Mouse (Mus musculus) macrophage (primary cell): ENCODE results near the gene Havcr1. TPM values are rescaled to one million over a fixed set of nuclear protein-coding genes. Genes with fewer than 3 reads are reported as not detected.
"Not testable (repeated sequence)": the region's sequence is repeated elsewhere in the genome, so short reads cannot be mapped to it uniquely, and the experiment has no call there.

Experiments
- H3K27ac ChIP-seq: fragments of 350-480 bp; formaldehyde crosslinking; 2 replicates; pipeline ENCODE4 v1.9.0; 2021
- H3K36me3 ChIP-seq: fragments of 350-480 bp; formaldehyde crosslinking; 2 replicates; pipeline ENCODE4 v1.9.0; 2021; ENCODE audit errors: inconsistent target
- H3K4me3 ChIP-seq: fragments of 350-480 bp; formaldehyde crosslinking; 2 replicates; pipeline ENCODE4 v1.9.0; 2021; ENCODE audit errors: inconsistent target
- H3K79me2 ChIP-seq: fragments of 350-480 bp; formaldehyde crosslinking; 2 replicates; pipeline ENCODE4 v1.9.0; 2021; ENCODE audit errors: inconsistent target
- WGBS: methylation state at CpG from one replicate; pipeline ENCODE4 v1.1.7; 2026; ENCODE audit warnings: inconsistent platforms; ENCODE audit not compliant: missing documents; 5-methylcytosine and 5-hydroxymethylcytosine counted together
- polyA plus RNA-seq: library from polyadenylated mRNA; stranded (reverse); fragments of 250-400 nt; gene quantifications from 3 replicates; pipeline ENCODE4 v1.2.4, GENCODE M21; 2018; ENCODE audit warnings: inconsistent platforms
- total RNA-seq, 78 experiments: library from RNA; depleted of rRNA; stranded (reverse); fragments of 250-400 nt; gene quantifications; 1 replicate in 9 of 78; 2 replicates in 24 of 78; 3 replicates in 43 of 78; 4 replicates in 2 of 78; pipeline ENCODE4 v1.2.4; 2018; ENCODE audit warnings: inconsistent platforms in 56 of 78

The Havcr1 gene
- not detected for total RNA-seq (2018; cell fraction: chromatin; rRNA removed)
- under 1 TPM in 9 of 26 experiments, not detected in 17; 0.05 to 0.14 (median 0.09) TPM for total RNA-seq (2018; cell fraction: cytosol; rRNA removed)
- under 1 TPM in 1 of 26 experiments, not detected in 25; 0.39 TPM for total RNA-seq (2018; cell fraction: nucleus; rRNA removed)
- 0.32 TPM in 1 of 3 replicates, not detected in the others for polyA plus RNA-seq

- 100% methylated on average over 1 of the region's 1 CpGs for WGBS
- not testable (repeated sequence) for H3K4me3 ChIP-seq, H3K27ac ChIP-seq, H3K79me2 ChIP-seq, H3K36me3 ChIP-seq
Measured at GRCm38 (mm10) chr11:46735076-46735475, at the start of gene Havcr1. Havcr1 (plus strand) TSS chr11:46735080.

- 87% methylated on average over 2 of the region's 2 CpGs for WGBS
- no peak overlapping the region for H3K27ac ChIP-seq
- H3K36me3 ChIP-seq: no peaks in the 10 kb centered on the region
- H3K79me2 ChIP-seq: no peaks in the 10 kb centered on the region
- no peak overlapping the region for H3K4me3 ChIP-seq
Measured at GRCm38 (mm10) chr11:46690136-46690535, 44.7 kb upstream of the Havcr1 start.

DNA sequence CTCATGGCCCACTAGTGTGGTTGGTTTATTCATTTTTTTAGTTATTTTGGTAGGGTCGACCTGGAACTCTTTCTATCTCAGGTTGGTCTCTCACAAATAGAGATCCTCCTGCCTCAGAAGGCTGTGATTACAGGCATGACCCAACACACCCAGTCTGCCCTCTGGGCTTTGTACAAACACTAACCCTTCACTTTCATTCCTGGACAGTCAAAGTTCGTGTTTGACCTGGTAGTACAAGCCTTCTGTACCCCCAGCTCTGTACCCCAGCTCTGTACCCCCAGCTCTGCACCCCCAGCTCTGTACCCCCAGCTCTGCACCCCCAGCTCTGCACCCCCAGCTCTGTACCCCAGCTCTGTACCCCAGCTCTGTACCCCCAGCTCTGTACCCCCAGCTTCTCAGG, 39.0 kb upstream of the Havcr1 start:
- H3K27ac ChIP-seq, H3K36me3 ChIP-seq, H3K79me2 ChIP-seq, H3K4me3 ChIP-seq: not testable (repeated sequence)
- 73% methylated on average over 2 of the region's 2 CpGs for WGBS

GRCm38 (mm10) chr11:46697433-46698277, 37.2 kb upstream of the Havcr1 start:
- H3K36me3 ChIP-seq: no peaks in the 10 kb centered on the region
- no peak overlapping the region for H3K4me3 ChIP-seq
- WGBS: 85% methylated on average over 5 of the region's 5 CpGs
- H3K27ac ChIP-seq: no peak overlapping the region
- H3K79me2 ChIP-seq: no peaks in the 10 kb centered on the region

- Histone ChIP-seq H3K4me3 (no peak overlapping the region), H3K27ac (no peak overlapping the region), H3K79me2 (no peaks in the 10 kb centered on the region), H3K36me3 (no peaks in the 10 kb centered on the region)
- WGBS: 79% methylated on average over 6 of the region's 6 CpGs
Measured at GRCm38 (mm10) chr11:46698278-46698655, 36.6 kb upstream of the Havcr1 start.

DNA sequence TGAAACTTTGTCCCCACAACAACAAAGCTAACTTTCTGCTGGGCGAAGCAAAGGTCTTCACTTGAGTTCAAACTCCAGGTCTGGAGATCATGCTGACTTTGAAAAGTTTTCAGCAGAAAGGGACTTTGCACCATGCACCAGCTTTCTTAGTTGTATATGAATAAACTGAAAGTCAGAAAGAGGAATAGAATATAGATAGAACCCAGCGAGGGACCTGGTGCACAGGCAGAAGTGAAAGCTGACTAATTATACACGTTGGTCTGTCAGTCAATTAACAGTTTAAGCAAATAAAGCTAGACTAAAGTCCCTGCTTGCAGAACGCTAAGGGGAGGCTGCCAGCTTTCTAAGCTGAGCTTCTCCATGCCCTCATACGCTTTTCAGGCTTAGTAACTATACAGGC, 36.0 kb upstream of the Havcr1 start:
- no peak overlapping the region for H3K27ac ChIP-seq
- 68% methylated on average over 5 of the region's 5 CpGs for WGBS
- no peak overlapping the region for H3K4me3 ChIP-seq
- H3K36me3 ChIP-seq: no peaks in the 10 kb centered on the region
- no peaks in the 10 kb centered on the region for H3K79me2 ChIP-seq

- no peak within 1 kb of the TSS for H3K27ac ChIP-seq
- no peak within 1 kb of the TSS for H3K4me3 ChIP-seq
- 60% methylated on average over 6 of the region's 6 CpGs for WGBS
- no peaks in the 10 kb centered on the region for H3K36me3 ChIP-seq
- no peaks in the 10 kb centered on the region for H3K79me2 ChIP-seq
Measured at GRCm38 (mm10) chr11:46706664-46707356, 28.1 kb upstream of the Havcr1 start, which contains the start of gene Timd2. Timd2 (minus strand) TSS chr11:46707061.

DNA sequence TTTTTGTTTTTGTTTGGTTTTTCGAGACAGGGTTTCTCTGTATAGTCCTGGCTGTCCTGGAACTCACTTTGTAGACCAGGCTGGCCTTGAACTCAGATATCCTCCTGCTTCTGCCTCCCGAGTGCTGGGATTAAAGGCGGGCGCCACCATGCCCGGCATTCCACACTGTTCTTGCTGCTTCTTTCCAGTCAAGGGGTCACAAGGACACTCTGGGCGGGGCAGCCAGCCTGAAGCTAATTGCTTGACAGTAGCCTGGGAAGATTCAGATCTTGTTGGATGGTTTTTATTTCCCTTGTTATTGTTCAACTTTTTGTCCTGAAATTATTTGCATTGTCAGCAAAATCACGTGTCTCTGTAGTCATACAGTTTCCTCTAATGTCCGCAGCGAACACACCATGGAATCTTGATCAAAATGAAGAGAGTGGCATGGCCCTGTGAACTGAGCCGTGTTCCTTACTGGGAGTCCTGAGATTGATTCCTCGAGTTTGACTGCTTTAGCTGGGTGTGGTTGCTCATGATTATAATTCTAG, 3.3 kb upstream of the Havcr1 start:
- no peak overlapping the region for H3K27ac ChIP-seq
- no peaks in the 10 kb centered on the region for H3K79me2 ChIP-seq
- no peaks in the 10 kb centered on the region for H3K36me3 ChIP-seq
- no peak overlapping the region for H3K4me3 ChIP-seq
- 85% methylated on average over 10 of the region's 11 CpGs for WGBS

- no peak overlapping the region for H3K4me3 ChIP-seq
- H3K27ac ChIP-seq: no peak overlapping the region
- H3K79me2 ChIP-seq: no peaks in the 10 kb centered on the region
- no peaks in the 10 kb centered on the region for H3K36me3 ChIP-seq
- WGBS: 64% methylated on average over 6 of the region's 6 CpGs
Measured at GRCm38 (mm10) chr11:46733242-46733789, 1.6 kb upstream of the Havcr1 start.

GRCm38 (mm10) chr11:46734617-46735016, 263 bp upstream of the Havcr1 start:
- H3K27ac ChIP-seq: no peak overlapping the region
- no peaks in the 10 kb centered on the region for H3K36me3 ChIP-seq
- H3K4me3 ChIP-seq: no peak overlapping the region
- 73% methylated on average over 1 of the region's 1 CpGs for WGBS
- no peaks in the 10 kb centered on the region for H3K79me2 ChIP-seq

- WGBS: 83% methylated on average over 4 of the region's 4 CpGs
- Histone ChIP-seq H3K36me3 (no peaks in the 10 kb centered on the region), H3K27ac (no peak overlapping the region), H3K79me2 (no peaks in the 10 kb centered on the region), H3K4me3 (no peak overlapping the region)
Measured at GRCm38 (mm10) chr11:46739501-46739900, 4.6 kb downstream of the Havcr1 start.

DNA sequence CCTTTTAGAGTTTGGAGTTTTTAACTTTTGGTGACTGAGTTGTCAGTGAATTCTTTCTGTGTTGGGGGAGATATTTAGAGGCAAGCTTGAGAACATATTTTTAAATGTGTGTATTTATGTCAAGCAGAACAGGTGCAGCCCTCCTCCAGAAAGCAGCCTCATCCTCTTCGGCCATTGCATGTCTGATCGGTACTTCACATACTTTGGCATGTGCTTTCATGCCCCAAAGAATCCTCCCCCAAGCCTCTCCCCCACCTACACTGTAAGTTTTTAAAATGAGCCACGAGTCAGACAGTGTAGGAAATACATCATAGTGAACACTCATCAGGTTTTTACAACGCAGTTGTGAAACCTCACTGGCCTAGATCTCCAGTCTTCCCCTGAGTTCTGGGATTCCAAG, 6.0 kb downstream of the Havcr1 start:
- Histone ChIP-seq H3K4me3 (no peak overlapping the region), H3K79me2 (no peaks in the 10 kb centered on the region), H3K27ac (no peak overlapping the region), H3K36me3 (no peaks in the 10 kb centered on the region)
- WGBS: 89% methylated on average over 4 of the region's 4 CpGs

DNA sequence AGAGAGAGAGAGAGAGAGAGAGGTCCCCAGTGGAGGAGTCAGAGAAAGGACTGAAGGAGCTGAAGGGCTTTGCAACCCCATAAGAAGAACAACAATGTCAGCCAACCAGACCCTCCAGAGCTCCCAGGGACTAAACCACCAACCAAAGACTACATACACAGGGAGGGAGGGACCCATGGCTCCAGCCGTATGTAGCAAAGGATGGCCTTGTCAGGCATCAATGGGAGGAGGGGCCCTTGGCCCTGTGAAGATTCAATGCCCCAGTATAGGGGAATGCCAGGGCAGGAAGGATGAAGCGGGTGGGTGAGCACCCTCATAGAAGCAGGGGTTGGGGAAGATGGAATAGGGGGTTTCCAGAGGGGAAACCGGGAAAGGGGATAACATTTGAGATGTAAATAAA, 6.8 kb downstream of the Havcr1 start:
- Histone ChIP-seq H3K4me3 (no peak overlapping the region), H3K36me3 (no peaks in the 10 kb centered on the region), H3K79me2 (no peaks in the 10 kb centered on the region), H3K27ac (no peak overlapping the region)
- WGBS: 86% methylated on average over 3 of the region's 3 CpGs

DNA sequence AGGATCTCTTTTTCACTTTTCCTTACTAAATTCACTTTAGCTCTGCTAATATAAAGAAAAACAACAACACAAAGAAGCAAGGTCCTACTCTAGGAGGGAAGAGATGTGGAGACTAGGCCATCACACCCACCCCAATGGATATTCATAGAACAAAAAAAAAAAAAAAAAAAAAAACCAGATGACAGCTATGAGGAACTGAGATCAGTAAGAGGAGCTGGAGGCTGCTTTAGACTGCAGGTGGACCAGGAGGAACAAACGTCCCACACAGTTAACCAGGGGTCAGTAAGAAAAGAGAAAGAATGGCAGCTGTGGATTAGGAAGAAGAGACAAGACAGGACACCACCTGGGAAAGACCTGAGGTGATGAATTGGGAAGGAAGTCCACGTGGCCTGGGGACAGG, 13.1 kb downstream of the Havcr1 start:
- 38% methylated on average over 2 of the region's 2 CpGs for WGBS
- Histone ChIP-seq H3K36me3 (no peaks in the 10 kb centered on the region), H3K79me2 (no peaks in the 10 kb centered on the region), H3K4me3 (no peak overlapping the region), H3K27ac (no peak overlapping the region)
